Mouse (Mus musculus): ENCODE results near the gene Gm44790.

GRCm38 (mm10) chr6:86419239-86419638 is 7.2 kb upstream of the Gm44790 start:
- no peak for TF ChIP-seq CTCF (conservative IDR thresholded peaks at IDR 0.05; ENCODE audit: insufficient read depth, insufficient read length, low read depth, low read length)
- TF ChIP-seq POLR2A (IDR thresholded peaks at IDR 0.05; ENCODE audit: low read depth, low read length): no peak
